Mouse (Mus musculus) olfactory bulb, adult 2 months (tissue): ENCODE measurements at regions not wholly inside any gene's neighbourhood (a gene's known extent, or its start where the extent isn't known, plus 50 kb on each side); places are given as distances from the start of the nearest gene placed in this dataset.

ENCODE experiments used
- CTCF ChIP-seq: fragments of 200-500 bp; IDR thresholded peaks from 2 replicates; pipeline ENCODE4 v1.5.1; 2012; ENCODE audit warnings: low read depth, mild to moderate bottlenecking, low read length, moderate library complexity; ENCODE audit not compliant: insufficient read depth
- POLR2A ChIP-seq: fragments of 200-500 bp; IDR thresholded peaks from 2 replicates; pipeline ENCODE4 v1.6.1; 2012; ENCODE audit warnings: mild to moderate bottlenecking, low read depth, low read length, moderate library complexity; ENCODE audit not compliant: insufficient read depth

DNA sequence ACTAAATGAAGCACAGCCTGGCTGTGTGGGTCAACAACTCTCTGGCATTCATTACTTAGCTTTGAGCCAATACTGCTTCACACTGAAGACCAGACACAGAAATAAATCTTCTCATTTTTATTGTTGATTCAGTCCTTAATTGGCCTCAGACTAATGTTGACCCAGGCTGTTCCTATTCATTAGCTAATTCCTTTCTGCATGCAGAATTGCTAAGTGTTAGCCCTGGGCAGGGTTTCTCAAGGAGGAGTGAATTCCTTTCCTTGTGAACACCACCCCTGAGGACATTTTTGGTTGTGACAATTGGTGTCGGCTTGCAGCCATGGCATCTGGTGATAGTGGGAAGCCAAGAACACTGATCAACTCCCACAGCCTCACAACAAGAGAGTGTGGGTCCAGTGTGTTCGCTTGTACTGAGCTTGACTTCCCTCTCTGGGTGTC, 179.5 kb downstream of the Cavin4 start:
- TF ChIP-seq POLR2A, result no peak
- no peak for TF ChIP-seq CTCF
